Mouse (Mus musculus): ENCODE data around the gene Ddit4. TPM values are rescaled to one million over a fixed set of nuclear protein-coding genes. Genes with fewer than 3 reads are reported as not detected.

Ddit4 gene
- 13.4 TPM for polyA plus RNA-seq (2017; shearing (Covaris generic))

GRCm38 (mm10) chr10:59951211-59952151 lies at the start of gene Ddit4:
Ddit4 (minus strand) TSS chr10:59951834.

Other genes with a start within 250 kb of the Ddit4 start
- 44.3 TPM for gene Micu1, start 249.4 kb downstream of the Ddit4 start, polyA plus RNA-seq (2017; shearing (Covaris generic))
- 23.1 TPM for gene Dnajb12, start 72.3 kb downstream of the Ddit4 start, polyA plus RNA-seq (2017; shearing (Covaris generic))
- 30.2 TPM for gene Ascc1, start 51.0 kb upstream of the Ddit4 start, polyA plus RNA-seq (2017; shearing (Covaris generic))
- 53.5 TPM for gene Anapc16, start 51.3 kb upstream of the Ddit4 start, polyA plus RNA-seq (2017; shearing (Covaris generic))
- gene Spock2, start 154.4 kb upstream of the Ddit4 start, polyA plus RNA-seq (2017; shearing (Covaris generic)) = 1.6 TPM

All from effector memory CD4-positive, alpha-beta T cell, adult 7 months (primary cell).